Mouse (Mus musculus) forebrain, embryonic 12.5 days (tissue): ENCODE measurements around the gene Oca2. TPM values are rescaled to one million over a fixed set of nuclear protein-coding genes. Genes with fewer than 3 reads are reported as not detected.

ENCODE experiments used
- ATAC-seq: fragments of 200-750 bp; cut with Nextera tagmentation; 2 replicates; pipeline ENCODE4 v1.8.0; 2017; ENCODE audit warnings: moderate TSS enrichment; ENCODE audit not compliant: low FRiP score
- H3K27ac ChIP-seq: fragments of 300-500 bp; sonication (generic); 2 replicates; pipeline ENCODE4 v1.5.1; 2016; ENCODE audit warnings: mild to moderate bottlenecking
- H3K27me3 ChIP-seq: fragments of 300-500 bp; sonication (generic); 2 replicates; pipeline ENCODE4 v1.6.1; 2016; ENCODE audit warnings: mild to moderate bottlenecking
- H3K36me3 ChIP-seq: fragments of 300-500 bp; sonication (generic); replicated peaks from 2 replicates; pipeline ENCODE4 v1.6.1; 2016; ENCODE audit warnings: mild to moderate bottlenecking
- H3K4me1 ChIP-seq: fragments of 300-500 bp; sonication (generic); 2 replicates; pipeline ENCODE4 v1.6.1; 2016
- H3K4me2 ChIP-seq: fragments of 300-500 bp; sonication (generic); 2 replicates; pipeline ENCODE4 v1.6.1; 2016; ENCODE audit warnings: mild to moderate bottlenecking, moderate library complexity
- H3K4me3 ChIP-seq: fragments of 300-500 bp; sonication (generic); replicated peaks from 2 replicates; pipeline ENCODE4 v1.5.1; 2016; ENCODE audit warnings: mild to moderate bottlenecking
- H3K9ac ChIP-seq: fragments of 300-500 bp; sonication (generic); 2 replicates; pipeline ENCODE4 v1.6.1; 2016; ENCODE audit warnings: mild to moderate bottlenecking
- H3K9me3 ChIP-seq: fragments of 300-500 bp; sonication (generic); 2 replicates; pipeline ENCODE4 v1.6.1; 2016
- WGBS: fragments of 180-500 bp; shearing (Covaris S2); methylation state at CpG from one replicate; pipeline ENCODE4 v1.1.7; 2016; 5-methylcytosine and 5-hydroxymethylcytosine counted together
- polyA plus RNA-seq: library from polyadenylated mRNA; unstranded; fragments of >200 nt; fragmentation: Nextera tagmentation; extraction: Ambion mirVana; gene quantifications from 2 replicates; pipeline ENCODE4 v1.2.1, GENCODE M21; 2016

The Oca2 gene
- 0.09 and 0.15 TPM in 2 replicates for polyA plus RNA-seq

- Histone ChIP-seq H3K36me3 (no peaks in the 10 kb centered on the region), H3K4me3 (no peak within 1 kb of the TSS), H3K9ac (no peak within 1 kb of the TSS), H3K27me3 (no peaks in the 10 kb centered on the region), H3K4me1 (peaks cover 16% of the 10 kb centered on the region; the same call in 1 of the 2 replicates), H3K9me3 (no peaks in the 10 kb centered on the region), H3K27ac (no peak within 1 kb of the TSS), H3K4me2 (no peak within 1 kb of the TSS)
- 44% methylated on average over 3 of the region's 3 CpGs for WGBS
- ATAC-seq: no peak
Observed at GRCm38 (mm10) chr7:56239543-56239942, at the start of gene Oca2. TSS of gene Oca2 (plus strand) at chr7:56239760.

- WGBS: 93% methylated on average over 6 of the region's 6 CpGs
- Histone ChIP-seq H3K27ac (no peak overlapping the region), H3K36me3 (peaks cover 54% of the 10 kb centered on the region), H3K4me1 (no peaks in the 10 kb centered on the region), H3K4me2 (no peak overlapping the region), H3K9ac (no peak overlapping the region), H3K9me3 (no peaks in the 10 kb centered on the region), H3K4me3 (no peak overlapping the region), H3K27me3 (no peaks in the 10 kb centered on the region)
- ATAC-seq: no peak
Observed at GRCm38 (mm10) chr7:56191041-56191440, 48.5 kb upstream of the Oca2 start.

GRCm38 (mm10) chr7:56191661-56192060, 47.9 kb upstream of the Oca2 start:
- no peaks in the 10 kb centered on the region for H3K27me3 ChIP-seq
- H3K4me1 ChIP-seq: no peaks in the 10 kb centered on the region
- H3K9me3 ChIP-seq: no peaks in the 10 kb centered on the region
- peaks cover 53% of the 10 kb centered on the region for H3K36me3 ChIP-seq
- no peak overlapping the region for H3K27ac ChIP-seq
- no peak overlapping the region for H3K4me3 ChIP-seq
- WGBS: 82% methylated on average over 4 of the region's 4 CpGs
- H3K4me2 ChIP-seq: no peak overlapping the region
- ATAC-seq: no peak
- no peak overlapping the region for H3K9ac ChIP-seq

- WGBS: 93% methylated on average over 10 of the region's 10 CpGs
- Histone ChIP-seq H3K4me1 (no peaks in the 10 kb centered on the region), H3K4me3 (no peak overlapping the region), H3K27me3 (no peaks in the 10 kb centered on the region), H3K9ac (no peak overlapping the region), H3K27ac (no peak overlapping the region), H3K36me3 (peaks cover 70% of the 10 kb centered on the region), H3K4me2 (no peak overlapping the region), H3K9me3 (no peaks in the 10 kb centered on the region)
- no peak for ATAC-seq
Observed at GRCm38 (mm10) chr7:56201483-56202218, 37.9 kb upstream of the Oca2 start.

- Histone ChIP-seq H3K4me3 (no peak overlapping the region), H3K36me3 (peaks cover 69% of the 10 kb centered on the region), H3K4me2 (no peak overlapping the region), H3K4me1 (no peaks in the 10 kb centered on the region), H3K27ac (no peak overlapping the region), H3K9ac (no peak overlapping the region), H3K9me3 (no peaks in the 10 kb centered on the region), H3K27me3 (no peaks in the 10 kb centered on the region)
- 95% methylated on average over 3 of the region's 3 CpGs for WGBS
- no peak for ATAC-seq
Observed at GRCm38 (mm10) chr7:56202843-56203242, 36.7 kb upstream of the Oca2 start.

- Histone ChIP-seq H3K4me3 (no peak overlapping the region), H3K9me3 (no peaks in the 10 kb centered on the region), H3K4me2 (no peak overlapping the region), H3K9ac (no peak overlapping the region), H3K27ac (no peak overlapping the region), H3K36me3 (peaks cover 66% of the 10 kb centered on the region), H3K27me3 (no peaks in the 10 kb centered on the region), H3K4me1 (no peaks in the 10 kb centered on the region)
- no peak for ATAC-seq
- WGBS: 92% methylated on average over 2 of the region's 2 CpGs
Observed at GRCm38 (mm10) chr7:56203286-56203685, 36.3 kb upstream of the Oca2 start.

GRCm38 (mm10) chr7:56204877-56205276, 34.7 kb upstream of the Oca2 start:
- Histone ChIP-seq H3K9me3 (no peaks in the 10 kb centered on the region), H3K9ac (no peak overlapping the region), H3K36me3 (peaks cover 69% of the 10 kb centered on the region), H3K27me3 (no peaks in the 10 kb centered on the region), H3K4me2 (no peak overlapping the region), H3K4me3 (no peak overlapping the region), H3K27ac (no peak overlapping the region), H3K4me1 (no peaks in the 10 kb centered on the region)
- WGBS: 50% methylated on average over 3 of the region's 3 CpGs
- ATAC-seq: 0 out of 2 replicates have a peak, but pooled peaks have one; percentile 6

- Histone ChIP-seq H3K4me3 (no peak overlapping the region), H3K4me2 (no peak overlapping the region), H3K9me3 (no peaks in the 10 kb centered on the region), H3K27me3 (no peaks in the 10 kb centered on the region), H3K4me1 (no peaks in the 10 kb centered on the region), H3K9ac (no peak overlapping the region), H3K27ac (no peak overlapping the region), H3K36me3 (peaks cover 81% of the 10 kb centered on the region)
- no peak for ATAC-seq
- WGBS: 92% methylated on average over 6 of the region's 6 CpGs
Observed at GRCm38 (mm10) chr7:56220811-56221210, 18.7 kb upstream of the Oca2 start.

GRCm38 (mm10) chr7:56235794-56236423, 3.7 kb upstream of the Oca2 start:
- peak; percentile 57; the same call in 1 of the 2 replicates for ATAC-seq
- 21% methylated on average over 5 of the region's 5 CpGs for WGBS
- Histone ChIP-seq H3K27me3 (no peaks in the 10 kb centered on the region), H3K4me3 (no peak overlapping the region), H3K4me2 (no peak overlapping the region), H3K27ac (no peak overlapping the region), H3K9ac (no peak overlapping the region), H3K4me1 (peaks cover 16% of the 10 kb centered on the region; the same call in 1 of the 2 replicates), H3K36me3 (peaks cover 23% of the 10 kb centered on the region), H3K9me3 (no peaks in the 10 kb centered on the region)

GRCm38 (mm10) chr7:56236617-56237016, 2.9 kb upstream of the Oca2 start:
- no peak for ATAC-seq

GRCm38 (mm10) chr7:56254568-56254967, 15.0 kb downstream of the Oca2 start:
- 83% methylated on average over 10 of the region's 10 CpGs for WGBS
- H3K4me1 ChIP-seq: no peaks in the 10 kb centered on the region
- no peak overlapping the region for H3K4me3 ChIP-seq
- no peak for ATAC-seq
- no peak overlapping the region for H3K4me2 ChIP-seq
- no peaks in the 10 kb centered on the region for H3K36me3 ChIP-seq
- no peak overlapping the region for H3K27ac ChIP-seq
- no peaks in the 10 kb centered on the region for H3K9me3 ChIP-seq
- H3K9ac ChIP-seq: no peak overlapping the region
- H3K27me3 ChIP-seq: no peaks in the 10 kb centered on the region

More at GRCm38 (mm10) chr7:56236617-56237016, 2.9 kb upstream of the Oca2 start:
- H3K4me2 ChIP-seq: no peak overlapping the region
- H3K27me3 ChIP-seq: no peaks in the 10 kb centered on the region
- H3K9me3 ChIP-seq: no peaks in the 10 kb centered on the region
- H3K4me1 ChIP-seq: peaks cover 16% of the 10 kb centered on the region; the same call in 1 of the 2 replicates
- H3K36me3 ChIP-seq: peaks cover 18% of the 10 kb centered on the region
- H3K4me3 ChIP-seq: no peak overlapping the region
- 72% methylated on average over 3 of the region's 3 CpGs for WGBS
- H3K9ac ChIP-seq: no peak overlapping the region
- no peak overlapping the region for H3K27ac ChIP-seq

- Histone ChIP-seq H3K36me3 (no peaks in the 10 kb centered on the region), H3K4me2 (no peak overlapping the region), H3K4me3 (no peak overlapping the region), H3K27ac (no peak overlapping the region), H3K4me1 (no peaks in the 10 kb centered on the region), H3K9me3 (no peaks in the 10 kb centered on the region), H3K27me3 (no peaks in the 10 kb centered on the region), H3K9ac (no peak overlapping the region)
- 69% methylated on average over 3 of the region's 3 CpGs for WGBS
- ATAC-seq: no peak
Observed at GRCm38 (mm10) chr7:56257875-56258441, 18.4 kb downstream of the Oca2 start.
